Mouse (Mus musculus): ENCODE results near the gene Cdiptos.
A peak's percentile ranks its signal among the peaks of the same experiment; 100 is the strongest.

Gene Cdiptos

DNA sequence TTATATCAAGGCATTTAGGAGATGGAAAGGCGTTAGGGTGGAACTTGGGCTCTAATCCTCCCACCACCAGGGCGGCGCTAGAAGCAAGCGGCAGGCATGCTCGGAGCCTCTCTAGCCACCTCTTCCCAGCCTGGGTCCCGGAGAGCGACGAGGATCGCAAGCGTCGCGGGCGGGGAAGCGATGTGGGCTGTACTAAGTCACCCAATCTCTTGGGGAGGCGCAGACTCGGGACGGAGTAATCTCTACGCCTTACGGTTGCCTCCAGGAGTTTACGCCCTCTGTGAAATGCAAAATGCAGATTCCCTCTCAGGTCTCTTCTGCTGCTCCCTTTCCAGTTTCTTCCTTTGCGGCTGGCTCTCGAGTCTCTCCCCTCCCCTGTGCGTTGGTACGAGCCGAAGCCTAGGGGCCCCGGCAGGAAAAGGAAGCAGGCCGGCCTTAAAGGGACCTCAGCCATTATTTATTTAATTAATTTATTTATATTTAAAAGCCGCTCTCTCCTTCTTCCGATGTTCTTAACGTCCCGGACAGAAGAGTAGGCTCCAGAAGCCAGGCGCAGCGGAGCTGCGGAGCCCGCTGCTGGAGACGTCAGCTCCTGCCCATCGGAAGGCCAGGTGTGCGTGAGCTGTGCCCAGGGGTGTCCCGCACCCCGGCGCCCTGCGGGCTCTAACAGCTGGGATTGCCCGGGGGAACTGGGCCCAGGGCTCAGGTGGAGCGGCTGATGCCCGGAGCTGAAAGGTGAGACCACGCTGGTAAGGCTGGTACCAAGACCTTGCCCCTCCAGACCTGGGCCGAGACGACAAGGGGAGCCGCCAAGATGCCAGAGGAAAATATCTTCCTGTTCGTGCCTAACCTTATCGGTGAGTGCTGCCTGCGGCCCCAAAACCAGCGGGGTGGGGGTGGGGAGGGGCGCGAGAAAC, at the start of gene Cdiptos:
TSS of gene Cdiptos (minus strand) at position 149 of the 917 bp plus-strand sequence.
- DNase-seq (ENCODE audit: low spot score in 2 of 2) = peak; percentile 97 to 98

DNA sequence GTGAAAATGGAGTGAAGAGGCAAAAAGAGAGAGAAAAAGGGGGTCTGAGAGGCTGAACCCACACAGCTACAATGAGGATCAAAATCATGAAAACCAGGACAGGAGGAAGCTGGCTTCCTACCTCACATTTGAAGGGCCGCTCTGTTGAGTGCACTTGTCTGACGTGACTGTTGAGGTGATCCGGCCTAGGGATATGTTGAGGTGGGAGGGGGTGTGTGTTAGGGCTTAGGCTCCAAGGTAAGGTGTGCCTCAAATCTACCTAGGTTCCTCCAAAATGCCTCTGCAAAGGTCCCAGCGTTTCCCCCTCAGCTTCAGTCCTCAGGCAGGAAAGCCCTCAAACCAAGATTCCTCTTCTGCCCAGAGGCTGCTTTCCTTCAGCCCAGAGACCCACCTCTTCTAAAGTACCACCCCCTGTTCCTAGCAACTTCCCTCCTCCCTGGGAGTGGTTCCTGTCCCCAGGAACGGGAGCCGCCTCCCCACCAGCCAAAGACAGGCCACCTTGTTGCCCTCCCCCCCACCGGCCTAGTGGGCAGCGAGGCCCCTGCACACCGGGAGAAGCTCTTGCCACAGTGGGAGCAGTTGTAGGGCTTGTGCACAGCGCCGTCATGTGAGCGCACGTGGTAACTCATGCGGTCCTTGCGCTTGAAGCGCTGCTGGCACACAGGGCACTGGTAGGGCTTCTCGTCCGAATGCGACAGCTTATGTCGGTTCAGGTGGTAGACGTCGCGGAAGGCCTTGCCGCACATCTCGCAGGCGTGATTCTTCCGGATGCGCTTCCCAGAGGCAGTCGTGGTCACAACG, 49.1 kb upstream of the Cdiptos start:
- DNase-seq (ENCODE audit: low spot score in 2 of 2) = peak; percentile 87 to 91

DNA sequence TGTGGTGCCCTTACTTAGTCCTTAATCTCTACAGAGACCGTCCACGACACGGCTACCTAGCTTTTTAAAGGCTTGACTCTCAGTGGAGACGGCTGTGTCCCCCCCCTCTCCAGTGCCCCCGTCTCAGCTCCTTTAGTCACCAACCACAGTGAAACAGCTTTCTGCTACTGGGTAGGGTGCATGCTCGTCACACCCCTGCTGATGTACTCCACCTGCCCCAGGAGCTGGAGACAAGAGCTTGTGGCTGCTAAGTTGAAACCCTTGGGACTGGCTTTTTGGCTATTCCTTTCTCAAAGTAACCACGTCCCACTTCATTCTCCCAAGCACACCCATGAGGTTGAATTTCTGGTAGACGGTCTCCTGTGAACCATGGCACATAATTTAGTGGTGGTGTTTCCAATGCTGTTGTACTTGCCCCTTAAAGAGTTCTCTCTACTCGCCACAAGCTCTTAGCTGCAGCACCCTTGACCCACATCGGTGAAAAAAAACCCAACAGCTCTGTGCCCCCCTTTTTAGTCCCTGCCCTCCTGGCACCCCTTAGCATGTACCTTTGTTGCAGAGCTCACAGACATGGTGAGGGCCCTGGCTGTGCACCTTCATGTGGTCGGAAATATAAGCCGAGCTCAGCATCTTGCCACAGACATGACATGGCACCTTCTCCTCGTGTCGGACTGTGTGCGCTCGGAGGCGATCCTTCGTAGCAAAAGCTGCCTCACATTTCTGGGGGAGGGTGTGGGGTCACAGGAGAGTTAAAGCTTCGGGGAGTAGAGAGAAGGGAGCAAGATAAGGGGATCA, 48.2 kb upstream of the Cdiptos start:
- DNase-seq (ENCODE audit: low spot score in 2 of 2) = peak in 1 of 2 experiments; percentile 51

DNA sequence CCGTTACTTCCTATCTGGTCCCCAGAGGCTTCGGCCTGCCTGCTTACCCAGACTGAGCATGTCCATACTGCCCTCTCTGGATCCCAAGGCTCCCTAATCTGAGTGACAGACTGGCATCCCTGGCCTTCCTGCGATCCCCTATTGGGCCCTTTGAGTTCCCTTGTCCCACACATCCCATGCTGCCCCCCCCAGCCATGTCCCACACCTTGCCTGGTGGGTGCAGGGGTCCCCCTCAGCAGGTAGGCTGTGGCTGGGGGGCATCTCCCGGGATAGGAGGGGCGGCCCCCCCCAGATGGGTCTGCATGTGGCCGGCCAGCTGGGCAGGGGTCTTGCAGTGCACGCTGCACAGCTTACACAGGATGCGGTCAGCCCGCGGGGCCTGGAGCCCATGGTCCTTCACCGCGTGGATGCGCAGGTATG, 47.4 kb upstream of the Cdiptos start:
- peak in 1 of 2 experiments; percentile 56 for DNase-seq (ENCODE audit: low spot score in 2 of 2)

DNA sequence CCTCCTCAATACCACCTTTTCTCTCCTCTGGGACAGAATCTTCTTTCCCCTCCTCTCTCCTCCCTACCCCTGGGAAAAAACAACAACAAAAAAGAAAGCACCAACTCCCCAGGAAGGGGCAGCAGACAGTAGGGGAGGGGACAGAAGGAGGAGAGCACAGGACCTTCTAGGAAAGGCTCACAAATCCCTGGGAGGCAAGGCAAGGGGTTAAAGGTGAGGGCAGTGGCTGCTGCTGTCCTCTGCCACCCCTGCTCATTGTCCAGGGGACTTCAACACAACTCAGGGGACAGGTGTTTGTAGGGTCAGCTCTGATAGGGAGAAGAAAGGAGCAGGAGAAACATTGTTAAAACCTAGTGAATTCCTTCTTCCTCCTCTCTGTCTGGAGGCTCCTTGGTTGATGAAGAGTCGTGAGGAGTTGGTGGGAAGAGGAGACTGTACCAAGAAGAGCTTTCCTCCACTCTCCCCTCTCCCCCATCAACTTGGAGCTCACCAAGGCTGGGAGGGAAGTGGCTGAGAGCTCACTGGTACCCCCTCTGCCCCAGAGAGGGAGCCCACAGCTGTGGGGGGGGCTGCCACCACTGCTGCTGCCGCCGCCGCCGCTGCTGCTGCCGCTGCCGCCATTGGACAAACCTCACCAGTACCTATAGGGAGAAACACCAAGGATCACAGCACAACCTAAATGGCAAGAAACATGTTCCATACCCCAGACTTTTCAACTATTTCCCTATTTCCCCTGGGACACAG, 46.8 kb upstream of the Cdiptos start:
- DNase-seq (ENCODE audit: low spot score in 2 of 2) = no peak

DNA sequence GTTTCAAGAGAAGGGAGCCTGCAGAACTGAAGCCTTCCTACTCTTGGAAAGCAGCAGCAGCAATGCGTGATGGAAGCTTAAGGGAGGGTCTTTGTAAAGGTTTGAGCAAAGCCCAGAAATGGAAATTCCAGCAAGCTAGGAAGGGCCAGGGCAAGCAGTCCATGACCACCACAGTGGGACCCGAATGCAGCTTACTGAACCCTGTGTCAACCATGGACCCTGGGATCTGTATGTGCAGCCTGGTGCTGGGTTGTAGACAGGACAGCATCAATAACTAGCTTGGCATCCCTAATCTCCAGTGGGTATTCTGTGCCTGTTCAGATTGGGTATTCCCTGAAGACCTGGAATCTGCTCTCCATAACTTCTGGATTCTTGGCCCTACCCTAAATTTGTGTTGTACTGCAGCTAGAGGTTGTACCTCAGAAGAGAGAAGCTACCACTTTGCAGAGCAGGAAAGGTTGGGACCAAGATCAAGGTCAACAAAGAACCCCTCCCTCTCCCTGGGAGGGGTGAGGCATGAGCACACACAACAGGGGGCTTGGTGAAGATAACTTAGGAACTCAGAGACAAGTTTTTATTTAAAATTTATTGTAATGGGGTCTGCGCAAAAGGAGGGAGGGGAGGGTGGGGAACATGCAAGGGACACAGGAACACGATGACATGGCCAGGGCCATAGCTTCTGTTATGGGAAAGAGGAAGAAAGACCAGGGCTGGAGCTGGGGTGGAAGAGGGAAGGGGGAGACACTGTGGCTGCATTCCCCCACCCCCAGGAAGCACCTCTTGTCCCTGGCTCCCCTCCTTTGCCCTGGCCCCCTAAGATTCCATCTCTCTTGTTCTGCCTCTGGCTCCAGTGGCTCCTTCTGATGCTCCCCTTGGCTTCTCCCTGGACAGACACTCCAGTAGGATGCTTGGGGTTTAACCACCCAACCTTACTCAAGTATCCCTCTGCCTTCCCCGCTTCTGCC, 45.9 kb upstream of the Cdiptos start:
- peak in 1 of 2 experiments; percentile 56 for DNase-seq (ENCODE audit: low spot score in 2 of 2)

DNA sequence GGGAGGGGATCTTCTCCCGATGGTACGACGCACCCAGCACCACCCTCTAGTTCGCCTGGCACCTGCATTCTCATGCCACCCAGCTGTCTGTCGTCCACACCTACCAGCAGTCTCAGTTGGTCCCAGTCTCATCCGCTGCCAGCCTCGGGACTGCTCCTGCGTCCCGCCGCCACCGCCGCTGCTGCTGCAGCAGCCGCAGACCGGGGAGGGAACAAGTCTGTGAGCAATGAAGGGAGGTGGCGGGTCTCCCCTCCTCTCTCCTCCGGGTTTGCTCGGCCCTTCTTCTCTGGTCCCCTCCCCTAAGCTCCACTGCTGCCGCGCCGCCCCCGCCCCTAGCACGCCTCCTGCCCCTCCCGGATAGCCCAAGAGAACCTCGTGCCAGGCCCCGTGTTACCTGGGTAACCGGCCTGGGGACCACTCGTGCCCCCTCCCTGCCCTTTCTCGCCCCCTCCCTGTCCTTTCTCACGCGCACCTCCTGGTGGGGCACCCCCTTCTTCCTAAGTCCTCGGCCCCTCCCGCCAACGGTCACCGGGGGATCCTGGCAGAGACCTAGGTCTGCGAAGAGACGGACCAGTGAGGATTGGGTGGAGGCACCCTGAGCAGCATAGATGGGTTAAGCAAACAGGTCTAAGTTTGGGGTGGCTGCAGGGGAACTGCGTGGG, 45.1 kb upstream of the Cdiptos start, which contains the start of the genes Gm42742 and Prrt2:
TSS of gene Gm42742 (minus strand) at position 197 of the 662 bp plus-strand sequence.
TSS of gene Prrt2 (minus strand) at position 311 of the 662 bp plus-strand sequence.
- DNase-seq (ENCODE audit: low spot score in 2 of 2) = peak; percentile 86 to 90

DNA sequence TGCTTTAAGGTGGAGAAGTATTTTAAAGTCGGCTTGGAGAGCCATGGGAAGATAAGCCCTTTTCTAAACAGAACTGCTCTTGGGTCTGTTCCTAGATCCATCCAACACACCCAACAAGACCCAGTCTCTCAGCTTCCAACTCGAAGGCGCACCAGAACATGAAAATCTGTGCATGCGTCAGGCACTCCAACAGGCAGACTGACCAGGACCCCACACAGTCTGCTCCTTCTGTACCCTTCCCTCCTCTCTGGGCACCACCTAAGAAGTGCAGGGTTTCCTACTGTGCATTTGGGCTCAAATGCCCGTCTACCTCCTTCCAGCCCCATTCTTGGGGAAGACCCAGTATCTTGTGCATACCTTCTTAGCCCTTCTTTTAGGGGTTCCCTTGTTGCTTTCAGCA, 44.6 kb upstream of the Cdiptos start:
- DNase-seq (ENCODE audit: low spot score in 2 of 2) = peak in 1 of 2 experiments; percentile 49

DNA sequence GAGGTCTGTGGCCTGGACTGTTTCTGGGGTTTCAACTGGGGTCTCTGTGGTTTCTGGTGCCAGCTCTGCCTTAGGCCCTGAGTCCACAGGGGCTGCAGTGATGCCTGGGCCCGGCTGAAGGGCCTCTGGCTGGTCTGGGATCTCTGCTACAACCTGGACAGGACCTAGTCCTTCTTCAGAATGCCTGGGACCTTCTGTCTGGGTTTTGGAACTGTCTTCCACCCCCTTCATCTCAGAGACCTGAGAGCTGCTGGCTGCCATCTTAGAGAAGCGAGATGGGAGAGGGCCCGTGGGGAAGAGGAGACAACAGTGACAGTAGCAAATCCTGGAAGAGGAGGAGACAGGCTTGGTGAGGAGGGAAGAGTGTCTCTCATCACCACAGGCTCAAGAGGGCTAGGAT, 44.1 kb upstream of the Cdiptos start:
- DNase-seq (ENCODE audit: low spot score in 2 of 2) = peak in 1 of 2 experiments; percentile 51

DNA sequence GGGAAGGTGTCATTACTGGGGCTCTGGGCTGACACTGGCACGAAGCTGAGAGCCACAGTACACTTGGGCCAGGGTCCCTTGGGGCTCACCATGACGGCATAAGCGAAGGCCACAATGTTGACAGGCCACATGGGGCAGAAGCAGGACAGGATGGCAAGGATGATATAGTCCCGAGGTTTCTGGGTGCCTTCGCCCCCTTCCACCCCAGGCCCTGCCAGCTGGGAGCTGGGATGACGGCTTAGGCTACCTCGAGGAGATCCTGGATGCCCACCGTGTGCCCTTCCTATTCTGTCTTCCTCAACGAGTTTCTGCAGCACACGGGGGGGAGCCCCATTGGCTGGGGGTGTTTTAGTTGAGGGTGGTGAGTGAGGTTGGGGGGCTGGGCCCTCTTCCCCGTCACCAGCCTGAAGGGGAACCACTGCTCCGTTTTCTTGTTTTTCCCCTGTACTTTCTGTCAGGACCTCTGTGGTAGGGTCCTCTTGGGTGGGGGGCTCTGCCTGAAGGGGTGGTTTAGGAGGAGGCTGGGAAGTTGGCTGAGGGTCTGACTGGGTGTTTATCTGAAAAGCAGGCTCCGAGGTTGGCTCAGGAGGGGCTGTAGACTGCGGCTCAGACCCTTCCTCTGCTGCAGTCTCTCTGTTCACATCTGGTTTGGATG, 43.5 kb upstream of the Cdiptos start:
- DNase-seq (ENCODE audit: low spot score in 2 of 2) = no peak

DNA sequence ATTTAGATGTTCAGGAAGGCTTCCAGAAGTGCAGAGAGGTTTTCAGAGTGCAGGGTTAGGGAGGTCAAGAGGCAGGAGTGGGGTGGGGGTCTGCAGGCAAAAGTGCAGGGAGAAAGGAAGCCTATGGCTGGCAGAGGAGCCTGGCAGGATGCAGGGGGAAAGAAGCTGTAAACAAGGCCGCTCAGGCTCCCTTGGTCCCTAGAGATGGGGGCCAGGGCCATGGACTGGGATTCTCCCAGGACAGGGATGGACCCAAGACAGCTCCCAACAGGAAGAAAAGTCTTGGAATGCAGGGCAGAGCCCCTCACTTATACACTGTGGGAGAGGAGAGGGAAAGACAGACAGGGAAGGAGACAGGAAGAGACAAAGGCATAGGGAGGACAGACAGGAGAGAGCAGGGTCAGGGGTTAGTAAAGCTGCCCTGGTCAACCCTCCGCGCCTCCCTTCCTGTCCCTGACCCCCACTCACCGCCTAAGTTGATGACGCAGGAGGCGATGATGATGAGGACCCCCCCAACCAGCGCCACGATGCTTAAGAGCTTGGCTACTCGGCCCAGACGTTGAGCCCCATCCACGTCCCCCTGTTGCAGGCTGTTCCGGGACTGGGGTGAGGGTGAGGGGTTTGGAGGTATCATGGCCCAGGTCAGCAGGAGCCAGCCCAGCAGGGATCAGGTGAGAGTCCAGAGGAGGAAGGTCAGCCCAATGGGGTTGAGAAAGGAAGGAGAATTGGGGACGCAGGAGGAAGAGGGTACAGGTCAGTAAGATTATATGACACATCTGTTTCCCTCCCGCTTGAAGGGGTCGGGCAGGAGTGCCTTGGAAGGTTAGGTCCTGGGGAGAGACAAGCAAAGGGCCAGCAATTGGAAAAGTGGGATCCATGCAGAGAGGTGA, 42.8 kb upstream of the Cdiptos start:
- DNase-seq (ENCODE audit: low spot score in 2 of 2) = peak in 1 of 2 experiments; percentile 34

DNA sequence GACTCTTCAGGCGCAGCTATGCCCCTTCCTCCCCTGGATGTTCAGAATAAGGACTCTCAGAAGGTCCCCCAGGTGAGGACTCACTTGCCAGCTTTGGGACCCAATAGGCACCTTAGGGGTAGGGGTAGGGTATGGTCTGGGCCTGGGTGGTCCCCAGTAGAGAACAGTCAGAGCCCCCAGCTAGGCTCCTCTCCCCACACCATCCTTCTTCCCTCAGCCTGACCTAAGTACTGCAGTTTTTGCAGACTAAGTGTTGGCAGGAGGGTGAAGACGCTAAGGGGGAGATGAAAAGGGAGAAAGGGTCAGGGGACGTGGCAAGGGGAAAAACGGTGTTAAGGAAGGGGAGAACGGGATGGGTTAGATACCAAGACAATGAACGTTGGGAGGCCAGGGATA, 42.0 kb upstream of the Cdiptos start:
- DNase-seq (ENCODE audit: low spot score in 2 of 2) = no peak

DNA sequence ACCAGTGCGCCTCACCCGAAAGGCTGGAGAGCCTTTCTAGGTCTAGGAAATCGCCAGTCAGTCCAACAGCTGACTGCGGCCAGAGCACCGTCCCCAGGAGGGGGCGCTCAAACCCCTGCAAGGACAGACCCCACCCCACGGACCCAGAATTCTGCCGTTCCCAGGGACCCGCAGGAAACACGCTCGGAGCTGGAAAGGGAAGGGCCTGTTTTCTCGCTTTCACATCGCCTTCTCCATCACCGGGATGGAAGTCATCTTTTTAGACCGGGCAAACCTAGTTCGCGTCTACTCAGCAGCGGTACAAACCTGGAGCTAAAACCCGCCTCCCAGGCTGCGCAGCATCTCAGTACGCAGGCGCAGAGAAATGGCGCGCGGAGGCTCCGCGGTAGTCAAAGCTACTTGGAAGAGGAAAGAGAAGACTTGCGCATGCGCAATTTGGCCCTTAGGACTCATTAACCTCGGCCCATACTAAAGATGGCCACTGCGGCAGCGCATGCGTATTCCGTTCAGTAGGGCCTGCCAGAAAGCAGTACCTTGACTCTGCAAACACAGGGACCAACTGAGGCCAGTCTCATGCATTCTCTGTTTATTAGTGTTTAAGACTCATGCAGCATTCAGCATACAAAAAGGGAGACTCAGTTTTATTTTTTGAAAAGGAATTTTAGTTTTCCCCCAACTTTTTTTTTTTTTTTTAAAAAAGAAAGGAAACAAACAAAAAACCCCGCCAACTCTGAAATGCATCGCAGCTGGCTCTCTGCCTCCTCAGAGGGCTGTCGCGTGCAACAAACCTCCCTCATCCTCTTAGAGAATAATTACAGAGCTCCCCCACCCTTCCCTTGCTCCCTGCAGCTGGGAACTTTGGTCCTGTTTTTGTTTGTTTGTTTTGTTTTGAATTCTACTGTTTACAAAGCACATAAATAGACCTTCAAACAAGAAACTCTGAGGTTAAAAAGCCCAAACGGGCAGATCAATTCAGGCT, 41.4 kb upstream of the Cdiptos start, which contains the start of gene Pagr1a:
TSS of gene Pagr1a (minus strand) at position 382 of the 979 bp plus-strand sequence.
- DNase-seq (ENCODE audit: low spot score in 2 of 2) = peak; percentile 98 to 99

DNA sequence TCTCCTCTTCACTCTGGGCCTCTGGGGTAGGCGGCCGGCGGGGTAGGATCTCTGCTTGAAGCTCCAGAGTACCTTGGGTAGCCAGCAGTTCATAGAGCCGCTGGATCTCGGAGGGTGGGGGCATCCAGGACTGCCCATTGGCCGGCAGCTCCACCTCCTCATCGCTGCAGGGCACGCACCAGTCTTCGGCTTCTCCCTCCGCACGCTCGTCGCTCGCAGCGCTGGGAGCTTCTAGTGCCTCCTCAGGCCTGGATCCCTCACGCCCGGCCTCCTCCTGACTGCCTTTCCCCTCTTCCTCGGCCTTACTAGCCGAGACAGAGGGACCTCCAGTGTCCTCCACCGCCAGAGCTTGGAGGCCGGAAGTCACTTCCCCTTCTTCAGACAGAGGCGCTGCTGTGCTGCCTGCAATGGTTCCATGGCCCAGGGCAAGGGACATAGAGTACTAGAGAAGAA, 40.6 kb upstream of the Cdiptos start:
- peak; percentile 70 to 75 for DNase-seq (ENCODE audit: low spot score in 2 of 2)

DNA sequence TGATC, 40.4 kb upstream of the Cdiptos start, which contains the start of gene Pagr1b:
TSS of gene Pagr1b (minus strand) at position 4 of the 5 bp plus-strand sequence.
- no peak for DNase-seq (ENCODE audit: low spot score in 2 of 2)

DNA sequence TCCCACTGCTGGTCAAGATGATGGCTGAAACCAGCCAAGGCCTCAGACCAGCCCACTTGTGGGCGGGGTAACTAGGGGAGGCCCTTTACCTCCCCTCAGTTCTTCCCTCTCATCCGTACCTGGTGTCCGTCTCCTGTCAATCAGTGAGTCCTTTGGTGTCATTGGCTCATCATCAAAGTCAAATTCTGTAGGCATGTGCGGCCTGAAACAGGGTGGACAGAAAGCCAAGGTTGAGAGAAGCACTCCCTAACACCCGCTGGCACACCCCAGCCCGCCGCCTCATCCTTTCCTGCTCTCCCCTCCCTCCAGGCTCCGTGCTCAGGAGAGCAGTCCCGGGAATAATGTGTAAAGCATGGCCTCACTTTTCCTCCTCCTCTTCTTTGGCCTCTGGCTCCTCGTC, 40.2 kb upstream of the Cdiptos start:
- DNase-seq (ENCODE audit: low spot score in 2 of 2) = no peak

DNA sequence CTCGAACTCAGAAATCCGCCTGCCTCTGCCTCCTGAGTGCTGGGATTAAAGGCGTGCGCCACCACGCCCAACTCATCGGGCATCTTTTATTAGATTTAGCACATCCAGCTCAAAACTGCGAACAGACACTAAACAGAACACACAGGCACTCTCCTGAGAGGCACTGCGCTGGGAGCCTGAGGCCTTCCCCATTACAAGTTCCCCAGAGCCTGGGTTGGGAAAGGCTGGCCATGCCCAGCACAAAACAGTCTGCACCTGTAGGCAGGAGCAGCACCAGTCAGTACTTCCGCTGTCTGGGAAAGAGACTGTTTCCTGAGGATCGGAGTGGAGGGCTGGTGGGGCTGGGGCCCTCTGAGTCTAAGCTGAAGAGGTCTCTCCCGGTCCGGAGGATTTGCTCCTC, 39.1 kb upstream of the Cdiptos start:
- no peak for DNase-seq (ENCODE audit: low spot score in 2 of 2)
